Mouse (Mus musculus) thymus, adult 2 months (tissue): ENCODE measurements at regions not wholly inside any gene's neighbourhood (a gene's known extent, or its start where the extent isn't known, plus 50 kb on each side); places are given as distances from the start of the nearest gene placed in this dataset.

Experiments
- DNase-seq: peaks from one replicate; pipeline ENCODE4 v3.0.0; 2021
- H3K27ac ChIP-seq: fragments of 200-500 bp; 2 replicates; pipeline ENCODE4 v1.5.1; 2012; ENCODE audit warnings: low read length, control low read depth; ENCODE audit not compliant: control insufficient read depth, insufficient read depth
- H3K27me3 ChIP-seq: fragments of 200-500 bp; 2 replicates; pipeline ENCODE4 v1.6.1; 2012; ENCODE audit warnings: mild to moderate bottlenecking, low read length, moderate library complexity, mixed read lengths; ENCODE audit not compliant: control insufficient read depth, insufficient read depth
- H3K36me3 ChIP-seq: fragments of 200-500 bp; 2 replicates; pipeline ENCODE4 v1.6.1; 2012; ENCODE audit warnings: mild to moderate bottlenecking, low read length, moderate library complexity; ENCODE audit not compliant: control insufficient read depth, insufficient read depth
- H3K4me1 ChIP-seq: fragments of 200-500 bp; replicated peaks from 2 replicates; pipeline ENCODE4 v1.6.1; 2012; ENCODE audit warnings: low read length; ENCODE audit not compliant: control insufficient read depth, insufficient read depth
- H3K4me3 ChIP-seq: fragments of 200-500 bp; 2 replicates; pipeline ENCODE4 v1.5.1; 2012; ENCODE audit warnings: mild to moderate bottlenecking, low read length, control low read depth, moderate library complexity; ENCODE audit not compliant: control insufficient read depth, insufficient read depth
- CTCF ChIP-seq: fragments of 200-500 bp; IDR thresholded peaks from 2 replicates; pipeline ENCODE4 v1.5.1; 2012; ENCODE audit warnings: mild to moderate bottlenecking, control low read depth, low read length, moderate library complexity, borderline replicate concordance; ENCODE audit not compliant: control insufficient read depth, poor library complexity, insufficient read depth; ENCODE audit errors: extremely low read depth
- POLR2A ChIP-seq: fragments of 200-500 bp; IDR thresholded peaks from 2 replicates; pipeline ENCODE4 v1.6.1; 2012; ENCODE audit warnings: mild to moderate bottlenecking, low read length, control low read depth, moderate library complexity; ENCODE audit not compliant: control insufficient read depth, poor library complexity, insufficient read depth; ENCODE audit errors: extremely low read depth
- WGBS: fragments of 180-500 bp; shearing (Covaris S2); methylation state at CpG from one replicate; pipeline ENCODE4 v1.1.7; 2018; 5-methylcytosine and 5-hydroxymethylcytosine counted together

- Histone ChIP-seq H3K27ac (no peak overlapping the region), H3K36me3 (no peaks in the 10 kb centered on the region), H3K4me1 (no peaks in the 10 kb centered on the region), H3K4me3 (no peak overlapping the region), H3K27me3 (no peaks in the 10 kb centered on the region)
- no peak for DNase-seq
- WGBS: 87% methylated on average over 2 of the region's 2 CpGs
- no peak for TF ChIP-seq POLR2A
- no peak for TF ChIP-seq CTCF
Measured at GRCm38 (mm10) chr3:21269130-21269440, 807.4 kb upstream of the Tbl1xr1 start.

GRCm38 (mm10) chr3:21270788-21271187 is 805.7 kb upstream of the Tbl1xr1 start:
- no peak for TF ChIP-seq CTCF
- no peak for TF ChIP-seq POLR2A
- no peaks in the 10 kb centered on the region for H3K4me1 ChIP-seq
- no peaks in the 10 kb centered on the region for H3K27me3 ChIP-seq
- no peak overlapping the region for H3K27ac ChIP-seq
- WGBS: 98% methylated on average over 3 of the region's 3 CpGs
- no peak for DNase-seq
- H3K36me3 ChIP-seq: no peaks in the 10 kb centered on the region
- H3K4me3 ChIP-seq: no peak overlapping the region

- over 99% methylated on average over 4 of the region's 4 CpGs for WGBS
- no peak overlapping the region for H3K4me3 ChIP-seq
- H3K27ac ChIP-seq: no peak overlapping the region
- DNase-seq: no peak
- no peaks in the 10 kb centered on the region for H3K27me3 ChIP-seq
- no peaks in the 10 kb centered on the region for H3K4me1 ChIP-seq
- TF ChIP-seq CTCF (no peak), POLR2A (no peak)
- H3K36me3 ChIP-seq: no peaks in the 10 kb centered on the region
Measured at GRCm38 (mm10) chr3:21272219-21272618, 804.2 kb upstream of the Tbl1xr1 start.

GRCm38 (mm10) chr3:21292774-21293173 is 783.7 kb upstream of the Tbl1xr1 start:
- H3K36me3 ChIP-seq: no peaks in the 10 kb centered on the region
- TF ChIP-seq POLR2A (no peak), CTCF (no peak)
- DNase-seq: no peak
- H3K4me1 ChIP-seq: no peaks in the 10 kb centered on the region
- no peak overlapping the region for H3K4me3 ChIP-seq
- no peaks in the 10 kb centered on the region for H3K27me3 ChIP-seq
- WGBS: 95% methylated on average over 1 of the region's 1 CpGs
- no peak overlapping the region for H3K27ac ChIP-seq

- 87% methylated on average over 2 of the region's 2 CpGs for WGBS
- Histone ChIP-seq H3K27me3 (no peaks in the 10 kb centered on the region), H3K27ac (no peak overlapping the region), H3K36me3 (no peaks in the 10 kb centered on the region), H3K4me3 (no peak overlapping the region), H3K4me1 (no peaks in the 10 kb centered on the region)
- DNase-seq: no peak
- TF ChIP-seq POLR2A (no peak), CTCF (no peak)
Measured at GRCm38 (mm10) chr3:21293308-21293707, 783.1 kb upstream of the Tbl1xr1 start.

GRCm38 (mm10) chr3:21294776-21295175 is 781.7 kb upstream of the Tbl1xr1 start:
- H3K27ac ChIP-seq: no peak overlapping the region
- no peak for DNase-seq
- 97% methylated on average over 3 of the region's 3 CpGs for WGBS
- TF ChIP-seq POLR2A (no peak), CTCF (no peak)
- no peaks in the 10 kb centered on the region for H3K4me1 ChIP-seq
- H3K36me3 ChIP-seq: no peaks in the 10 kb centered on the region
- H3K4me3 ChIP-seq: no peak overlapping the region
- no peaks in the 10 kb centered on the region for H3K27me3 ChIP-seq

GRCm38 (mm10) chr3:21296581-21297110 is 779.8 kb upstream of the Tbl1xr1 start:
- no peaks in the 10 kb centered on the region for H3K4me1 ChIP-seq
- WGBS: 77% methylated on average over 1 of the region's 1 CpGs
- no peaks in the 10 kb centered on the region for H3K27me3 ChIP-seq
- no peaks in the 10 kb centered on the region for H3K36me3 ChIP-seq
- no peak for DNase-seq
- no peak overlapping the region for H3K27ac ChIP-seq
- TF ChIP-seq CTCF: no peak
- no peak for TF ChIP-seq POLR2A
- no peak overlapping the region for H3K4me3 ChIP-seq

GRCm38 (mm10) chr3:21325329-21325896 is 751.0 kb upstream of the Tbl1xr1 start:
- H3K27ac ChIP-seq: no peak overlapping the region
- 93% methylated on average over 4 of the region's 4 CpGs for WGBS
- no peaks in the 10 kb centered on the region for H3K27me3 ChIP-seq
- H3K4me1 ChIP-seq: no peaks in the 10 kb centered on the region
- TF ChIP-seq POLR2A (no peak), CTCF (no peak)
- DNase-seq: no peak
- no peak overlapping the region for H3K4me3 ChIP-seq
- no peaks in the 10 kb centered on the region for H3K36me3 ChIP-seq
